Comparison of ENCODE assay signal across 8 mouse cellular contexts in the genomic region with DNA sequence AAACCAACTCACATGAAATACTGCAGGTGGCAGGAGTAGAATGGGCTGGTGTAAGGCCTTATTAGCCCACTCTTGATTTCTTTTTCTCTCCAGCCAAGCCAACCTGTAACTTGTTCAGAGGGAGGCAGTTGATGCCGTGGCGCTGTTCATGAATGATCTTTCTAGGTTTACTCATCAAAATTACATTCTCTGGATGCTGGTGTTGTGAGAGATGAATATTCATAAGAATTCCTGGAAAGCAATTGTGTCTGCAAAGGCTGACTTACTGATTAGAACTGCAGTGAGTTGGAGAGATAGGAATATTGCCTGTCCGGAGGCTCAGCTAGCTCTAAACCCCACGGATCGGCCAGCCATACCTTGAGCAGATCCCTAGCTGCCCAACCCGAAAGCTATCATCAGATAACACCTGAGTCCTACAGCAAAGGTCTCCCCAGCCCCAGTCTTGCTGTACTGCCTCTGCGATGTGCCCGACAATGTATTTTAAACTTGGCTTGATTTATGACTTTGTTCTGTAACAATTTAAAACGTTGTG. TPM values are rescaled to one million over a fixed set of nuclear protein-coding genes. Genes with fewer than 3 reads are reported as not detected.
DNase-seq lines count a peak whose midpoint lies in the region; ATAC-seq and TF ChIP-seq lines count a peak whose summit lies in the region.

No protein-coding gene starts in this region.

- TF ChIP-seq POLR2A in kidney, adult 2 months (IDR thresholded peaks at IDR 0.05; ENCODE audit: low read depth, low read length): no peak

- H3K4me1 ChIP-seq in kidney, embryonic 15.5 days: peaks cover 21% of the 10 kb centered on the region
- peaks cover 26% of the 10 kb centered on the region for H3K4me1 ChIP-seq in embryonic facial prominence, embryonic 10.5 days
- H3K4me1 ChIP-seq in intestine, embryonic 14.5 days (replicated peaks; ENCODE audit: control insufficient read depth, insufficient read depth, low read length): peaks cover 8% of the 10 kb centered on the region
- peaks cover 8% of the 10 kb centered on the region for H3K4me1 ChIP-seq in midbrain, embryonic 16.5 days (ENCODE audit: control insufficient read depth, insufficient read depth, low read length)
- H3K4me1 ChIP-seq in kidney, adult 2 months (ENCODE audit: control insufficient read depth, insufficient read depth, low read length): peaks cover 6% of the 10 kb centered on the region; the same call in 1 of the 2 replicates

- H3K4me2 ChIP-seq in kidney, embryonic 15.5 days: peak overlapping the region; percentile 82
- peak overlapping the region; percentile 85 for H3K4me2 ChIP-seq in intestine, embryonic 14.5 days (ENCODE audit: low read length)
- H3K4me2 ChIP-seq in midbrain, embryonic 16.5 days (ENCODE audit: low read length): peak overlapping the region; percentile 87

- H3K9me3 ChIP-seq in kidney, embryonic 15.5 days (replicated peaks): no peaks in the 10 kb centered on the region
- no peaks in the 10 kb centered on the region for H3K9me3 ChIP-seq in embryonic facial prominence, embryonic 10.5 days
- H3K9me3 ChIP-seq in intestine, embryonic 14.5 days (ENCODE audit: control insufficient read depth, low read length): no peaks in the 10 kb centered on the region
- no peaks in the 10 kb centered on the region for H3K9me3 ChIP-seq in midbrain, embryonic 16.5 days (replicated peaks; ENCODE audit: control insufficient read depth, low read length, poor library complexity, severe bottlenecking)

- peaks cover 16% of the 10 kb centered on the region for H3K36me3 ChIP-seq in kidney, embryonic 15.5 days
- H3K36me3 ChIP-seq in embryonic facial prominence, embryonic 10.5 days (replicated peaks): peaks cover 15% of the 10 kb centered on the region
- H3K36me3 ChIP-seq in intestine, embryonic 14.5 days (ENCODE audit: control insufficient read depth, insufficient read depth, low read length): peaks cover 11% of the 10 kb centered on the region
- H3K36me3 ChIP-seq in midbrain, embryonic 16.5 days (ENCODE audit: control insufficient read depth, insufficient read depth, low read length): peaks cover 12% of the 10 kb centered on the region; the same call in 1 of the 2 replicates
- H3K36me3 ChIP-seq in kidney, adult 2 months (ENCODE audit: control insufficient read depth, insufficient read depth, low read length): no peaks in the 10 kb centered on the region; the same call in 1 of the 2 replicates

- no peak for ATAC-seq in kidney, embryonic 15.5 days (replicated peaks; ENCODE audit: low FRiP score)
- no peak for ATAC-seq in intestine, embryonic 14.5 days (replicated peaks; ENCODE audit: low FRiP score, low TSS enrichment, low read depth)
- 0 out of 2 replicates have a peak, but pooled peaks have one; percentile 4 for ATAC-seq in midbrain, embryonic 16.5 days

- H3K9ac ChIP-seq in kidney, embryonic 15.5 days: peak overlapping the region; percentile 70; the same call in 1 of the 2 replicates
- H3K9ac ChIP-seq in intestine, embryonic 14.5 days (ENCODE audit: low read length): peak overlapping the region; percentile 79
- H3K9ac ChIP-seq in midbrain, embryonic 16.5 days (ENCODE audit: low read depth, low read length): peak overlapping the region; percentile 76

- 43% methylated on average over 9 of the region's 9 CpGs for WGBS in kidney, embryonic 15.5 days
- 70% methylated on average over 9 of the region's 9 CpGs for WGBS in embryonic facial prominence, embryonic 10.5 days
- WGBS in intestine, embryonic 14.5 days: 45% methylated on average over 9 of the region's 9 CpGs
- 52% methylated on average over 9 of the region's 9 CpGs for WGBS in midbrain, embryonic 16.5 days
- 40% methylated on average over 9 of the region's 9 CpGs for WGBS in kidney, adult 2 months

- no peak overlapping the region for H3K27ac ChIP-seq in kidney, embryonic 15.5 days
- H3K27ac ChIP-seq in embryonic facial prominence, embryonic 10.5 days (replicated peaks): peak overlapping the region; percentile 87
- no peak overlapping the region for H3K27ac ChIP-seq in intestine, embryonic 14.5 days (ENCODE audit: low read depth)
- H3K27ac ChIP-seq in midbrain, embryonic 16.5 days (ENCODE audit: low read length): no peak overlapping the region
- H3K27ac ChIP-seq in kidney, adult 2 months (ENCODE audit: insufficient read depth, low read depth, low read length): no peak overlapping the region

- H3K27me3 ChIP-seq in kidney, embryonic 15.5 days: no peaks in the 10 kb centered on the region
- no peaks in the 10 kb centered on the region for H3K27me3 ChIP-seq in embryonic facial prominence, embryonic 10.5 days (replicated peaks; ENCODE audit: low read depth, poor library complexity, severe bottlenecking)
- H3K27me3 ChIP-seq in intestine, embryonic 14.5 days (replicated peaks; ENCODE audit: control insufficient read depth, insufficient read depth, low read length): no peaks in the 10 kb centered on the region
- H3K27me3 ChIP-seq in midbrain, embryonic 16.5 days (ENCODE audit: control insufficient read depth, insufficient read depth, low read depth, low read length): no peaks in the 10 kb centered on the region
- H3K27me3 ChIP-seq in kidney, adult 2 months (replicated peaks; ENCODE audit: control insufficient read depth, insufficient read depth, low read length): no peaks in the 10 kb centered on the region

- no peak for TF ChIP-seq CTCF in kidney, adult 2 months (conservative IDR thresholded peaks at IDR 0.05; ENCODE audit: insufficient read depth, insufficient read length, low read depth, low read length)

- peak overlapping the region; percentile 74 for H3K4me3 ChIP-seq in kidney, embryonic 15.5 days (replicated peaks)
- H3K4me3 ChIP-seq in embryonic facial prominence, embryonic 10.5 days: peak overlapping the region; percentile 78
- peak overlapping the region; percentile 61 for H3K4me3 ChIP-seq in intestine, embryonic 14.5 days (ENCODE audit: low read depth, low read length)
- H3K4me3 ChIP-seq in midbrain, embryonic 16.5 days (ENCODE audit: low read depth, low read length): peak overlapping the region; percentile 58
- H3K4me3 ChIP-seq in kidney, adult 2 months (ENCODE audit: insufficient read depth, low read depth, low read length): no peak overlapping the region

- no peak for DNase-seq in kidney, adult 9 months
- no peak for DNase-seq in embryonic facial prominence, embryonic 10.5 days (ENCODE audit: low spot score)
- no peak for DNase-seq in intestine, embryonic 14.5 days (ENCODE audit: low spot score)
- no peak for DNase-seq in urinary bladder, adult 2 months (ENCODE audit: low spot score)
- DNase-seq in spleen, postnatal 14 days (ENCODE audit: low spot score in 2 of 2): no peak
- no peak for DNase-seq in kidney, adult 2 months

RNA-seq across cellular contexts. Expression of a gene that starts 0.5 kb away (rescaled TPM):
- 11.9 and 12.1 TPM in 2 replicates for polyA plus RNA-seq in kidney, embryonic 15.5 days (2015; fragmentation: Nextera tagmentation; extraction: Ambion mirVana)
- polyA plus RNA-seq in embryonic facial prominence, embryonic 10.5 days (2016; fragmentation: Nextera tagmentation; extraction: Ambion mirVana): 20.3 and 21.8 TPM in 2 replicates
- polyA plus RNA-seq in intestine, embryonic 14.5 days (2014; fragmentation: Nextera tagmentation; extraction: Ambion mirVana): 13.8 and 14.1 TPM in 2 replicates
- polyA plus RNA-seq in midbrain, embryonic 16.5 days (2015; fragmentation: Nextera tagmentation; extraction: Ambion mirVana): 4.3 and 4.6 TPM in 2 replicates
- polyA plus RNA-seq in urinary bladder, adult 2 months (2012; rRNA removed): 13.1 and 15.6 TPM in 2 replicates
- polyA plus RNA-seq in kidney, adult 2 months (2012; rRNA removed): 8.1 and 11.2 TPM in 2 replicates

RNA-seq across cellular contexts. Expression of a gene that starts 0.6 kb away (rescaled TPM):
- polyA plus RNA-seq in kidney, embryonic 15.5 days (2015; fragmentation: Nextera tagmentation; extraction: Ambion mirVana): 117 and 123 TPM in 2 replicates
- polyA plus RNA-seq in embryonic facial prominence, embryonic 10.5 days (2016; fragmentation: Nextera tagmentation; extraction: Ambion mirVana): 84.6 and 86.8 TPM in 2 replicates
- 132 TPM in 2 replicates for polyA plus RNA-seq in intestine, embryonic 14.5 days (2014; fragmentation: Nextera tagmentation; extraction: Ambion mirVana)
- polyA plus RNA-seq in midbrain, embryonic 16.5 days (2015; fragmentation: Nextera tagmentation; extraction: Ambion mirVana): 65.8 and 68.2 TPM in 2 replicates
- 75.8 and 86.4 TPM in 2 replicates for polyA plus RNA-seq in urinary bladder, adult 2 months (2012; rRNA removed)
- polyA plus RNA-seq in kidney, adult 2 months (2012; rRNA removed): 84.9 and 85.9 TPM in 2 replicates

RNA-seq across cellular contexts. Expression of a gene that starts 10.3 kb away (rescaled TPM):
- 47.3 and 50.7 TPM in 2 replicates for polyA plus RNA-seq in kidney, embryonic 15.5 days (2015; fragmentation: Nextera tagmentation; extraction: Ambion mirVana)
- polyA plus RNA-seq in embryonic facial prominence, embryonic 10.5 days (2016; fragmentation: Nextera tagmentation; extraction: Ambion mirVana): 51.4 and 57.5 TPM in 2 replicates
- polyA plus RNA-seq in intestine, embryonic 14.5 days (2014; fragmentation: Nextera tagmentation; extraction: Ambion mirVana): 39.9 and 40.9 TPM in 2 replicates
- polyA plus RNA-seq in midbrain, embryonic 16.5 days (2015; fragmentation: Nextera tagmentation; extraction: Ambion mirVana): 49.8 and 51.2 TPM in 2 replicates
- polyA plus RNA-seq in urinary bladder, adult 2 months (2012; rRNA removed): 38.4 and 46.4 TPM in 2 replicates
- 37.0 and 39.1 TPM in 2 replicates for polyA plus RNA-seq in kidney, adult 2 months (2012; rRNA removed)

RNA-seq across cellular contexts. Expression of a gene that starts 24.7 kb away (rescaled TPM):
- polyA plus RNA-seq in kidney, embryonic 15.5 days (2015; fragmentation: Nextera tagmentation; extraction: Ambion mirVana): 94.4 and 95.4 TPM in 2 replicates
- polyA plus RNA-seq in embryonic facial prominence, embryonic 10.5 days (2016; fragmentation: Nextera tagmentation; extraction: Ambion mirVana): 93.5 and 95.6 TPM in 2 replicates
- polyA plus RNA-seq in intestine, embryonic 14.5 days (2014; fragmentation: Nextera tagmentation; extraction: Ambion mirVana): 85.7 and 94.1 TPM in 2 replicates
- polyA plus RNA-seq in midbrain, embryonic 16.5 days (2015; fragmentation: Nextera tagmentation; extraction: Ambion mirVana): 73.4 and 79.2 TPM in 2 replicates
- 26.3 and 33.1 TPM in 2 replicates for polyA plus RNA-seq in urinary bladder, adult 2 months (2012; rRNA removed)
- 36.2 and 41.1 TPM in 2 replicates for polyA plus RNA-seq in kidney, adult 2 months (2012; rRNA removed)
